Mouse (Mus musculus) adrenal gland, adult 18-20 months (tissue): ENCODE results near the gene Hnrnpul1. TPM values are rescaled to one million over a fixed set of nuclear protein-coding genes. Genes with fewer than 3 reads are reported as not detected.
"Not testable (repeated sequence)": the region's sequence is repeated elsewhere in the genome, so short reads cannot be mapped to it uniquely, and the experiment has no call there.

Experiments
- DNase-seq, 2 experiments: peaks; one replicate each; pipeline ENCODE4 v3.0.0; 2021 to 2022; ENCODE audit warnings: low spot score in 2 of 2
- long read RNA-seq, 2 experiments: library from polyadenylated mRNA; stranded (forward); transcript quantifications; one replicate each; pipeline ENCODE4 v2.0.0; 2021
- total RNA-seq, 2 experiments: library from RNA; stranded (reverse); gene quantifications; 1 replicate in 1 of 2; 2 replicates in 1 of 2; pipeline ENCODE4 v1.2.3; 2021

Hnrnpul1 gene
- total RNA-seq = 10 to 100 TPM; 83.8 to 94.4 TPM
- long read RNA-seq, experiment 1, transcript Hnrnpul1-205 (15 exons, 3,784 nt) = major isoform, 11 of 26 reads
- long read RNA-seq, experiment 1, partial matches to known transcripts = 9 of 26 reads
- long read RNA-seq, experiment 1, other reads (novel, unspliced or antisense) = 2 of 26 reads
- long read RNA-seq, experiment 2, partial matches to known transcripts = 7 of 9 reads
- long read RNA-seq, experiment 2, other reads (novel, unspliced or antisense) = 0 of 9 reads

DNA sequence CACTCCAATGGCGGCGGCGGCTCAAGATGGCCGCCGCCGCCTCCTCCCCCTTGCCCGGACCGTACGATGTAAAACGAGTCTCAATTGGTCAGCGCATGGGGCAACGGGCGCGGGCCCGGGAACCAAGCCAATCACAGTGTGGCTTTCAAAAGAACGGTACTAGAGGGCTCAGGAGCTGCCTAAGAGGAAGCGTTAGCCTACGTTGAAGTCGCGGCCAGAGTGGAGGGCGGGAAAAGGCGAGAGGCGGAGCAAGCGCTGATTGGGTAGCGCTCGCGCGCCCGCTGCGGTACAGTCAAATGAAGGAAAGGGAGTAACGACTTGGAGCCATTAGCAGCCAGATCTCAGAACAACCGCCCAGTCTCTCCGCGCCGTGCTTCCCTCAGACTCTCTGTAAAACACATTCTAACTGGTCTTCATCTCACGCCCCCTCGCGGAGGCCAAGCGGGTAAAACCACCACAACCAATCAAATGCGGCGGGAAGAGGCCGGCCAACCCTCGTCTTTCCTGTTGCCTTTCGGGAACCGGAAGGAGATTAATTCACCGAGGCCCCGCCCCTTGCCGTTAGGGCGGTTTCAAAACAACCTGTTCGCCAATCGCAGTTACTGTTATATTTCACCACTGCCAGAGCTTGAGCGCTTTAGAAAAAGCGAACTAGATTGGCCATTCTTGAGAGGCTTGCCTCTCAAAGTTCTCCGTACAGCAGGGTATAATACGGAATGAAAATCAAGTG is at the start of gene Hnrnpul1:
Gene Hnrnpul1 (minus strand): TSS at position 20 of the 730 bp plus-strand sequence.
- peak; percentile 97 to 99 for DNase-seq

DNA sequence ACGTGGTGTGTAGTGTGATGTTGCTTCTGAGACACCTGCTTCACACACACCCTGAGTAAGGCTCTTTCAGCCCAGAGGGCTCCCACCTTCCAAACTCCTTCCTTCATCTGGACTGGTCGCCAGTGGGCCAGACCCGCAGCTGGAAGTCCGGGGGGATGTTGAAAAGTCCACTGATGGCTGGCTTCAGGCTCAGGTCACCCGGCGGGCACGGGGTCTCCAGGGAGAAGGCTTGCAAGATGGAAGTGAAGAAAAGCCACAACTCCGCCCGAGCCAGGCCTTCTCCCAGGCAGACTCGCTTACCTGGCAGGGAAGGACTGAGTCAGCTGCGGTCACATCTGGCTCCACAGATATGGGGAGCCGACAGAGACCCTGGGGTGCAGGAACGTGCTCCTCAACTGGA is 48.9 kb upstream of the Hnrnpul1 start:
- no peak for DNase-seq

DNA sequence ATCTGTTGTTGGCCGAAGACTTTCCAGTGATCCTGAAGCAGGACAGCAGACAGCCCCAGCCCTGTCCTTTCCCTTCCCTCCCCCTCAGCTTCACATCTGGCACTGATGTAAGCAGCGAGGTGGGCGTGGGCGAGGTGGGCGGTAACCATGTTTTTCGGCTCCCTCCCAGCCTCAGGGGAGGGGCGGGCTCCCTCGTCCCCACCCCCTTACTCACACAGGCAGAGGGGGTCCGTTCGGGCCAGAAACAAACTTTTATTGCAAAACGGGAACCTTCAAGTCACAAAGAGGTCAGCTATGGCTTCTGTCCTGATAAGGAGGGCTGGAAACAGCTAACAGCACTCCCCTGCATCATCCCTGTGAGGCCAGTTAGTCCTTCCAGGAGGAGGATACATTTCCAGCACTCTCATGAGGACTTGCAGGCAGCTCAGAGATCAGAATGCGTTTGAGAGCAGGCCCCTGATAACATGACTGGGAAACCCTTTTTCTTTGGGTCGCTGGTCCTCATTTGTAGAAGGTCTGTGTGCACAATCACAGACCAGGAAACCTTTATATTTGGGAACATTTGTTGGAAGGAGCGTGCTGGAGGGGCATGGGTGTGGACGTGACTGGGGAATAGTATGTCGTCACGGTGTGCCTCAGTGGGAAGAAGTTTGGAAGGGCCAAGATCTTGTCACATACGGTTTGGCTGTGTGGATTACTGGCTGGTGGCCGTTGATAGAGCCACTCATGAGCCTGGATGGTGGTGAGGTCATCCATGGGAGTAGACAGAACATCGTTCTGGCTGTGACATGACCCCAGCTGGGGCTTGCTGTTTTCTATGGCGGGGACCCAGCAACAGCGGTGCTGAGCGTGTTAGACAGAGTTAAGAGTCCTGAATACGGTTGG is 47.9 kb upstream of the Hnrnpul1 start:
- DNase-seq = peak in 1 of 2 experiments; percentile 55

DNA sequence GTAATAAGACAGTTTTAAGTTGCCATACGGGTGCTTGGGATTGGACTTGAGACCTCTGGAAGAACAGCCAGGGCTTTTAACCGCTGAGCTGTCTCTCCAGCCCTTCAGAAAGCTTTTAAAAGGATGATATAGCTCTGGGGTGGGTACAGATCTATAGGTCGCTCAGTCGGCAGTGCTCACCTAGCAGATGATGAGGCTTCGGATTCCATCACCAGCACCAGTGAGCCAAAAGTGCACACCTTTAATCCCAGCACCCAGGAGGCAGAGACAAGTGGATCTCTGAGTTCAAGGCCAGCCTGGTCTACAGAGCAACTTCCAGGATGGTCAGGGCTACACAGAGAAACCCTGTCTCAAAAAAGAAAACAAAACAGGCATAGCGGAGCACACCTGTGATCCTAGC is 46.5 kb upstream of the Hnrnpul1 start:
- no peak for DNase-seq

DNA sequence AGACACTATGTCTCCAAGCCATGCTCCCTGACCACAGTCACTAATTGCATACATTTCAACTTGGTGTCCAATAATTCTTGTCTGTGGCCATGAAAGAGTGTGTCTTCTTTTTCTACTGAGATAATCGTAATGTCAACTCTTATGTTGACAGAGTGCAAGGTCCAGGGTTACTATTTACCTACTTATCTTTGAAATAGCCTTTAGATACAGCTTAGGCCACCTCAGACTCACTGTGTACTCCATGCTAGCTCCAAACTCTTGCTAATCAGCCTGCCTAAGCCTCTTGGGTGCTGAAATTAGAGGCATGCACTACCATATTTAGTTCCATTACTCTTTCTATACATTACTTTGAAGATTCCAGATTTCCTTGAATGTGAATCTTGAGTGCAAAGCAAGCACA is 44.8 kb upstream of the Hnrnpul1 start:
- DNase-seq = no peak

DNA sequence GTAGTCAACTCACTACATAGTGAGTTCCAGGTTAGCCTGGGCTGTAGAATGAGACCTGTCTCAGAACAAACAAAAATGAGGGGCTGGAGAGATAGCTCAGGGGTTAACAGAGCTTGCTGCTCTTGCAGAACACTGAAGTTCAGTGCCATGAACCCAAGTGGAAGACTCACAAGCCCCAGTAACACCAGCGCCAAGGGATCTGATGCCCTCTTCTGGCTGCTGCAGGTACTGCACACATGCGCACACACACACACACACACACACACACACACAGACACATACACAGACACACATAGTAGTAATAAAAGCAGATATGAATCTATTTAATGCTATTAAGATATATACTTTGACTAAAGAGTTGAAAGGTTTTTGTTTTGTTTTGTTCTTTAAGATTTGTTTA is 44.0 kb upstream of the Hnrnpul1 start:
- no peak for DNase-seq

DNA sequence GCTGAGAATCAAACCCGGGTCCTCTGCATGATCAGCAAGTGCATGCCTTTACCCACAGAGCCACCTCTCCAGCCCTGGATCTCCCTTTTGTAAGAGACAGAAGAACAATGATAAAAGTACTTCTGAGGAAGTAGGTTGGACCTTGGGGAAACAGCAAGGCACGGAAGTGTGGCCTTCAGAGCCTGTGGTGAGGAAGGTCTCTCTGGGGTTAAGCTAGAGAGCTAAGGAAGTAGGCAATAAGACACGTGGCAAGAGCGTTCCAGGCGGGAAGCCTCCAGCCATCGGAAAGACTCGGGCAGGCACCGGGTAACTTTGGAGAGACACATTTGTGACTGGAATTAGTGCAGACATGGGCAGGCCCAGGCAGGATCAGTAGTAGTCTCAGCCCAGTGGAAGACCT is 40.2 kb upstream of the Hnrnpul1 start:
- DNase-seq = no peak

DNA sequence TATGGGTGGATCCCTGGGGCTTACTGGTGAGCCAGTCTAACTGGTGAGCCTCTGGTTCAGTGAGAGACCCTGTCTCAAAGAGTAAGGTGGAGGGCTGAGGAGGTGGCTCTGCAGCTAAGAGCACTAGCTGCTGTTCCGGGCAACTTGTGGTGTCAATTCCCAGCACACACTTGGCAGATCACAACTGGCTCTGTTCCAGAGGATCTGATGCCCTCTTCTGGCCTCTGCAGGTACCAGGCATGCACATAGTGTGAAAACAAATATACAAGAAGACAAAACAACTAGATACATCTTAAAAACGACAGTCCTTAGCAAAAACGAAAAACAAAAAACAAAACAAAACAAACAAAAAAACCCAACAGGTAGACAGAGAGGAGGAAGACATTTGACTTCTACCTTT is 39.1 kb upstream of the Hnrnpul1 start:
- peak in 1 of 2 experiments; percentile 37 for DNase-seq

DNA sequence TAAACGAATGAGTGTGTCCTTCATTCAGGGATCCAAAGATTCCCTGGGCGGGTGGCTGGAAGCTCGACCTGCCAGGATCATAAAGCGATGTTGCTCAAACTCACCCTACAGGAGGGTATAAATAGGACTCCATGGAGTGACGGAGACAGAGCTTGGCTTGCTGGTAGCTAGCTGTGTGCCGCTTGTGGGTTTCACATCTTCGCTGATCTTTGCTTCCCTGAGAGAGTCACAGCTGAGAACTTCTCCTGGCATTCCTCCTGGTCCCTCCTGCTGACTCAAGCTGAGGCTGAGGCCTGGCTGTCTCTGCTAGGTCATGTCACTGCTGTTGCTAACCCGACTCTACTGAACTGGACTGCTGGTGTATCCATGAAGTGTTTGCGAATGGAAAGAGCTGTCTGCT is 38.4 kb upstream of the Hnrnpul1 start:
- DNase-seq = not testable (repeated sequence)

DNA sequence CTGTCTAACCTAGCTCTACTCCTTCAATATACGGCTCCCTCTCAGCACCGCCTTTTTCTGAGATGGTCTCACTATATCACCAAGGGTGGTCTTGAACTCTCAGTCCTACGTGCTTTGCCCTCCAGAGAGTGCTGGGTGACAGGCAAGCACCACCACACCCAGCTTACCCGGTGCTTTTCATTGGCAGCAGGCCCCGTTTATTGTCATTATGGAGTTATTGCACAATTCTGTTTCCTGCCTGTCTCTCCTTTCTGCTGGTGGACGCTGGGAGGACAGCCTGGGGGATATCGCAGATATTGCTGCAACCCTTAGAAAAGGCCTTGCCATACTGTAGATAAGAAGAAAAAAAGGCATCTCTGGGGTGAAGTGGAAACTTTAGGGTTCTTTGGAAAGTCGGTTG is 36.1 kb upstream of the Hnrnpul1 start:
- DNase-seq = no peak

DNA sequence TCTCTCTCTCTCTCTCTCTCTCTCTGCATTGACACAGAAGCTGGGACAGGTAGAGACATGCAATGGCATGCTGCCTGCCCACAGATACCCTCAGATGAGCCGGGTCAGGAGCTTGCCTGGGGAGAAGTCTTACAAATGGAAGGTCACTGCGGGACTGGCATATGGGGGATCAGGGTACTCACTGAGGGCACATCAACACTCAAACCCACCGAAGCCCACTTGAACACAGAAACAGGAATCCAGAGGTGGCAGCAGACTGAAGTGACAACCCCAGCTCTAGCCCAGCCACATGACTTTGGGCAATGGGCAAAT is 34.5 kb upstream of the Hnrnpul1 start:
- DNase-seq = no peak

DNA sequence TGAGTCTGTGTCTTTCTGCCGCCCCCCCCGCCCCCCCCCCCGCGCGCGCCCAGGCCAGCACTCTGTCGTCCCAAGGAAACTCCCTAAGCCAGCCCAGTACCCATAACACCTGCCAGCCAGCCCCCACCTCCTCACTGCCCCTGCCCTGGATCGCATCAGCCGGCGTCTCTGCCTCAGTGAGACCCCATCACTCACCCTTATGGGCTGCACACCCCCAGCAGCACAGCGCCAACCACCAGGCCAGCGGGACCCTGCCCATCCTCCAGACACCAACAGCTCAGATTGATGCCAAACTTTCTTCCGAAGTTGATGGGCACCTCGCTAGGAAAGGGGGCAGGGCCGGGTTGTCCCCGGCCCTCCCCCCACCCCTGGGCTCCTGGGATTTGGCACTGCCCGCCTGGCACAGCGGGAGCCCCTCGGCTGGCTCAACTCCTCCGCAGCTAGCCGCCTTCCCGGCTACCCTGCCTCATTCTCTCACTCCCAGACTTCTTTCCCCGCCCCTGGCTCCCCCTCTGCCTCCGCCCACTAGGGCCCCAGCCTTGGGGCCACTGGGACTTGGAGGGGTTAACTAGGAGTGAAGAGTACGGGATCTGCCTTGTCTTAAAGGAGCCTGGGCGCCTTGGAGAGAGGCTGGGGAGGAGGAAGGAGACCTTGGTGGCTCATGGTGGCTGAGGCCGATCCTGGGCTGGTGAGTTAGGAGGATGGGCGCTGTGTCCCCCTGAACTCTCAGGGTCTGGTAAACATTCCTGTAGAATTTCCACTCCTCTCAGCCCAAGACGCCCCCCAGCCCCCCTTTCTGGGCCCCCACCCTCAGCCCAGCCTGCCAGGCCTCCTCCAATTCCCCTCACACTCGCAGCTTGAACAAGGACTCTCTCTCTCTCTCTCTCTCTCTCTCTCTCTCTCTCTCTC is 33.9 kb upstream of the Hnrnpul1 start, which contains the start of gene Axl:
Gene Axl (minus strand): TSS at position 486 of the 909 bp plus-strand sequence.
- peak in 1 of 2 experiments; percentile 61 for DNase-seq

DNA sequence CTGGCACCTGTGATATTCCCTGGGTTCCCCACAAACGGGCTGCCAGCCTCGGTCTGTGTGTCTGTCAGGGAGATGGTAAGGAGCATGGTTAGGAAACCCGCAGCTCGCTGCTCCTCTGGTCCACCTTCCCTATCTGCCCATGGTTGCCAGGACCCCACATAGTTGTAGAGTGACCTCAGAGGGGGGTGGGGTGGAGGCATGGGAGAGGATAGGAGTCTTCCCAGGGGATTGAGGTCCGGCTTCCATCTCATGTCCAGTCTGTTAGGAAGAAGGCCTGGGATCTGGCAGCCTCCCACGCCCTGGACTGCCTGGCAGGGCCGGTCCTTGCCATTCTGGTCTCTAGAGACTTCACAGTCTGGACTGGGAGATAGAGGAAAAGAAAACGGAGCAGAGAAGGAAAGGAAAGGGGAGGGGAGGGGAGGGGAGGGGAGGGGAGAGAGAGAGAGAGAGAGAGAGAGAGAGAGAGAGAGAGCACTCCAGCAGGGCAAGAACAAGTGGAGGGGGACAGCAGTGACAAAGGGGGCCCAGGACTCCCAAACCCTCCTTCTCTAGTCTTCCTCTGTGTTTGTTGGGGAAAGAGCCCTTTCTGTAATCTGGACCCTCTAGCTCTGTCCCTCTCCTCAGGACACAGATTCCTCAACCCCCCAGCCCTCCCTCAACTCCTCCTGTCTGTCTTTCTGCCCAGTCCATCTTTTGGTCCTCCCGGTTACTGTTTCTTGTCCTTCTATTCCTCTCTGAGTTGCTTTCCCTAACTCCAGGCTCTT is 33.1 kb upstream of the Hnrnpul1 start:
- DNase-seq = no peak

DNA sequence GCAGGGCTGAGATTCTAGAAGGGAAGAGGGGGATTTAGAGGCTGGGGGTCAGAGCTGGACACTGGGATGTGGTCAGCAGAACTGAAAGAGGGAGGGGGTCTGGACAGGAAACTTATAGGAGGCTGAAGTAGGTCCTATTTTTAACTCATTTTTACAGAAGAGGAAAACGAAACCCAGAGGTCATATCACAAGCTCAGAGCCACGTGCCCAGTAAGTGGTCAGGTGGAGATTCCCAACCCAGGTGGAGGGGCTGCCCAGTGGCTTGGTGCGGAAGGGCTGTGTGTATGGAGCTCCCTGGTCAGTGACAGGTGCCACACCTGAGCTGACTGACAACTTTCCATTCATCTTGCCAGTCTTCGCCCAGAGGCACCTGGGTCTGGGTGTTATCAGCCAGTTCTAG is 32.4 kb upstream of the Hnrnpul1 start:
- no peak for DNase-seq

DNA sequence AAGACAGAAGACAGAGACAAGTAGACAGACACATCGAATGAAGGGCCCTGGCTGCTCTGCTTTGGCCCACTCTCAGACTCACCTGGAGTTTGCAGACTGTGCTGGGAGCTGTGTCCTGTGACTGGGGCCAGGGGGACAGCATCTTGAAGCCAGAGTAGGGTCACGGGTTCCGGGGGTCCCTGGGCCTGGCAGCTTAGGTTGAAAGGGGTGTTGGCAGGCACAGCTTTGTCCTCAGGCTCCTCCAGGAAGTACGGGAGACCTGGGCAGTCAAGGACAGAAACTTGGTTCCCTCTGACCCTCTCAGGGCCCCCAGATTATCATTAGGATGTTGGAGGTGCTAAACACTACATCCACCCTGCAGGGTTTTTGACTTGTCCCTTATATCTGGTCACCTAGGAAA is 31.2 kb upstream of the Hnrnpul1 start:
- DNase-seq = no peak

DNA sequence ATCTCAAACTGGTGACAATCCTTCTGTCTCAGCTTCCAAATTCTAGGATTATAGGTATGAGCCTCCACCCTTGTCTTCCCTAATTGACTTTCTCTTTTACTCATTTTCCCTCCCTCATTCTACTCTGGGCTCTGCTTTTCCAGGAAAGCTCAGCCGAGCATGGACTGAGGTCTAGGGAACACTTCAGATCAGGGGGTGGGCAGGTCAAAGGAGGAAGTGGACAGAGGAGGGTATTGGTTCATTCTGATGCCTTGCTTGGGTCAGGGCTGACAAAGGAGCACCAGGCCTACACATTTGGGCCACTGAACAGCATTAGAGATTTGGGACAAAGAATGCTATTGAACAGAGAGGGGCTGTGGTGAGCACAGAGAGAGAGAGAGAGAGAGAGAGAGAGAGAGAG is 30.3 kb upstream of the Hnrnpul1 start:
- no peak for DNase-seq

DNA sequence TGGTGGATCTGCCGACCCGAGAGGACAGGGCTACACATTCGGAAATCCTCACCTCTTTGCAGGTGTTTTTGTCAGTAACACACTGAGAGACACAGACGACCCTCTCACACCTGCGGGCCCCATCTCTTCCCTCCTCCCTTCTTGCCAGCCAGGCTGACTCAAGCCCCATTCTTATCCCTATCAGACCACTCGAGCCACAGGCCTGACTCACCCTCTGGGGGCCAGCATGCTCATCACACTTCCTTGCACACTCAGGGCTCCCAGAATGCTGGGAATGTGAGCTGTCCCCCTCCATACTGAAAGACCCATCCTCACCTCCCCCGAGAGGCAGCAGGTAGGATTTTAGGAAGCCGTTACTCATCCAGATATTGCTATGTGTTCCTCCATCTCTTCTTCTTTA is 29.2 kb upstream of the Hnrnpul1 start:
- no peak for DNase-seq

DNA sequence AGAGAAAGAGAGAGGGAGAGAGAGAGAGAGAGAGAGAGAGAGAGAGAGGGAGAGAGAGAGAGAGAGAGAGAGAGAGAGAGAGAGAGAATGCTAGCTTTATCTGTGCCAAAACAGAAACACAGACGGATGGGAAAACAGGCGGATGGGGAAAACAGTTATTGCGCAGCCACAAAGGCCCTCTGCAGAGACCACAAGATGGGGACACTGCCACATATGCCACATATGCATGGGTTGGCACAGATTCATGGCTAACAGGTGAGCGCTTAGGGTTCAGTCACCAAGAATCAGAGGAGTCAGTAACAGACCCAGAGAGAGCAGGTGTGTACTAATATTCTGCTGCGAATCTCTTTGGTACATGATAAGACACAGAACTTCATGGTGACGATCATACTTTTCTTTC is 28.2 kb upstream of the Hnrnpul1 start:
- DNase-seq = no peak

DNA sequence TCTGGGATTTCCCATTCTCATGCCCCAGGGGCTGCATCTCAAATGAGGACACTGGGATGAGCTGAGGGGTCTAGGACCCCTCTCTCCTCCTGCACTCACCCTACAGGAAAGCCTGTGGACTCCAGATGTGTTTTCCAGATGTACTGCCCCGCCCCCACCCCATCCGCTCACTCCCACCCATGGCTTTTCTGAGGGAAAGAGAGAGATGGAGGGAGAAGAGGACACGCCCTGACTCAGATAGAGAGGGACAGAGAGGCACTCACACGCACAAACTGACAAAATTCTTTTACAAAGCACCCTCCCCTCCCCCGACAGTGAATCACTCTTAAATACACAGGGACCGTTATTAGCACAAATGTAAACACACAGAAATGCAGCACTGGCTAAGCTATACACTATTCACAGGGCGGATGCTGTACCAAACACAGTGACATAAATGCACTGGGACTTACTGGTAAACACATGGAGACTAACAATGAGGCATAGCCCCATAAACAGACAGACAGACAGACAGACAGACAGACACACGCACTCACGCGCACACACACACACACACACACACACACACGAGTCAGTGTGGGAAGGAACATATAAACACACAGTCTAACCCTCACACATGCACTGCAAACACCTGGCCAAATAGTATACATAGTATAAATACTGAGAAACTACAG is 27.5 kb upstream of the Hnrnpul1 start:
- no peak for DNase-seq
